Mouse (Mus musculus) limb, embryonic 11.5 days (tissue): ENCODE results near the gene Sphk2. TPM values are rescaled to one million over a fixed set of nuclear protein-coding genes. Genes with fewer than 3 reads are reported as not detected.
"Not testable (repeated sequence)": the region's sequence is repeated elsewhere in the genome, so short reads cannot be mapped to it uniquely, and the experiment has no call there.

Experiments used
- ATAC-seq: fragments of 200-750 bp; cut with Nextera tagmentation; 2 replicates; pipeline ENCODE4 v1.8.0; 2017; ENCODE audit warnings: low read depth; ENCODE audit not compliant: insufficient number of reproducible peaks, low FRiP score, low TSS enrichment
- DNase-seq: peaks from one replicate; pipeline ENCODE4 v3.0.0-alpha.2; 2015; ENCODE audit warnings: low spot score
- H3K27ac ChIP-seq: fragments of 300-500 bp; sonication (generic); replicated peaks from 2 replicates; pipeline ENCODE4 v1.5.1; 2014; ENCODE audit warnings: low read depth, mild to moderate bottlenecking, low read length
- H3K27me3 ChIP-seq: fragments of 300-500 bp; sonication (generic); 2 replicates; pipeline ENCODE4 v1.6.1; 2014; ENCODE audit warnings: mild to moderate bottlenecking, low read length, mixed read lengths; ENCODE audit not compliant: control insufficient read depth, insufficient read depth
- H3K36me3 ChIP-seq: fragments of 300-500 bp; sonication (generic); 2 replicates; pipeline ENCODE4 v1.6.1; 2014; ENCODE audit warnings: mild to moderate bottlenecking, low read length, moderate library complexity, mixed read lengths; ENCODE audit not compliant: control insufficient read depth, insufficient read depth
- H3K4me1 ChIP-seq: fragments of 300-500 bp; sonication (generic); 2 replicates; pipeline ENCODE4 v1.6.1; 2014; ENCODE audit warnings: low read length, mixed read lengths; ENCODE audit not compliant: control insufficient read depth, insufficient read depth
- H3K4me2 ChIP-seq: fragments of 300-500 bp; sonication (generic); 2 replicates; pipeline ENCODE4 v1.6.1; 2014; ENCODE audit warnings: low read depth, mild to moderate bottlenecking, moderate library complexity; ENCODE audit not compliant: severe bottlenecking
- H3K4me3 ChIP-seq: fragments of 300-500 bp; sonication (generic); 2 replicates; pipeline ENCODE4 v1.5.1; 2014; ENCODE audit warnings: low read depth, low read length
- H3K9ac ChIP-seq: fragments of 300-500 bp; sonication (generic); 2 replicates; pipeline ENCODE4 v1.6.1; 2014; ENCODE audit warnings: mild to moderate bottlenecking, low read length
- H3K9me3 ChIP-seq: fragments of 300-500 bp; sonication (generic); 2 replicates; pipeline ENCODE4 v1.6.1; 2016; ENCODE audit warnings: low read length; ENCODE audit not compliant: control insufficient read depth
- WGBS: fragments of 180-500 bp; shearing (Covaris S2); extraction: QIAGEN DNeasy Blood & Tissue Kit; methylation state at CpG from one replicate; pipeline ENCODE4 v1.1.7; 2014; 5-methylcytosine and 5-hydroxymethylcytosine counted together
- polyA plus RNA-seq: library from polyadenylated mRNA; unstranded; fragments of >200 nt; fragmentation: Nextera tagmentation; extraction: Ambion mirVana; gene quantifications from 2 replicates; pipeline ENCODE4 v1.2.1, GENCODE M21; 2014

Sphk2 gene
- polyA plus RNA-seq, 1 experiment from 2014 or later: 28.4 TPM

DNA sequence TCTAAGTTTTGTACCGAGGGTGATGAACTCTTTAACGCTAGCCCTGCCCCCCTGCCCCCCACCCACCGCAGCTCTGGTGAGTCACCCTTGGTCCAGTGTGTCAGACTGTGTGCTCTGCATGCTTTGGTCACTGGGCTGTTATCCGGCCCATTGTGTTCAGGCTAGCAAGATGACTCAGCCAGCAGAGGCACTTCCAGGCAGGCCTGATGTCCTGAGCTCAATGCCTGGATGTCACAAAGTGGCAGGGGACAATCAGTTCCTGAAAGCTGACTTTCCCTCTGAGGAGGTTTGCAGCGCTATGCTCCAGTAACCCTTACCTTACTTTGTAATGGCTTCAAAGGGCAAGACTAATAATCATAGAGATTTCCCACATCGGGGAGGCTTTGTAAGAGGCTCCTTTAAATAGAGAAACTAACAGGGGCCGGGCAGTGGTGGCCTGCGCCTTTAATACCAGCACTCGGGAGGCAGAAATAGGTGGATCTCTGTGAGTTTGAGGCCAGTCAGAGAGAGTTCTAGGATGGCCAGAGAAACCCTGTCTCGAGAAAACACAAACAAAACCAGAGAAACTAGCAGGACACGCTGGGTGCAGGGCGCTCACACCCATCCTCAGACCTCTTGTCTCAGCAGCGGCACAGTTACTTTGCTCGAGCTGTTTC, 37.7 kb downstream of the Sphk2 start:
- Histone ChIP-seq H3K4me2 (no peak overlapping the region), H3K4me3 (no peak overlapping the region), H3K36me3 (no peaks in the 10 kb centered on the region), H3K27me3 (no peaks in the 10 kb centered on the region), H3K4me1 (no peaks in the 10 kb centered on the region), H3K27ac (no peak overlapping the region), H3K9me3 (no peaks in the 10 kb centered on the region), H3K9ac (no peak overlapping the region)
- no peak for DNase-seq
- WGBS: 81% methylated on average over 14 of the region's 14 CpGs
- no peak for ATAC-seq

GRCm38 (mm10) chr7:45678513-45678912, 39.3 kb downstream of the Sphk2 start:
- no peak for DNase-seq
- Histone ChIP-seq H3K36me3 (no peaks in the 10 kb centered on the region), H3K9ac (no peak overlapping the region), H3K4me2 (no peak overlapping the region), H3K4me1 (no peaks in the 10 kb centered on the region), H3K4me3 (no peak overlapping the region), H3K27ac (no peak overlapping the region), H3K9me3 (no peaks in the 10 kb centered on the region), H3K27me3 (no peaks in the 10 kb centered on the region)
- 93% methylated on average over 14 of the region's 14 CpGs for WGBS
- no peak for ATAC-seq

- Histone ChIP-seq H3K27me3 (no peaks in the 10 kb centered on the region), H3K4me3 (no peak overlapping the region), H3K36me3 (no peaks in the 10 kb centered on the region), H3K4me1 (no peaks in the 10 kb centered on the region), H3K9me3 (no peaks in the 10 kb centered on the region), H3K9ac (no peak overlapping the region), H3K27ac (no peak overlapping the region), H3K4me2 (no peak overlapping the region)
- ATAC-seq (no peak), DNase-seq (no peak)
- WGBS: 77% methylated on average over 7 of the region's 7 CpGs
Measured at GRCm38 (mm10) chr7:45677627-45678295, 40.0 kb downstream of the Sphk2 start.

- DNase-seq (no peak), ATAC-seq (no peak)
- 96% methylated on average over 9 of the region's 9 CpGs for WGBS
- no peak overlapping the region for H3K27ac ChIP-seq
- H3K27me3 ChIP-seq: no peaks in the 10 kb centered on the region
- H3K36me3 ChIP-seq: no peaks in the 10 kb centered on the region
- H3K4me1 ChIP-seq: no peaks in the 10 kb centered on the region
- no peak overlapping the region for H3K4me3 ChIP-seq
- no peak overlapping the region for H3K4me2 ChIP-seq
- no peaks in the 10 kb centered on the region for H3K9me3 ChIP-seq
- no peak overlapping the region for H3K9ac ChIP-seq
Measured at GRCm38 (mm10) chr7:45668921-45669320, 48.9 kb downstream of the Sphk2 start.

GRCm38 (mm10) chr7:45667761-45668160, 50.0 kb downstream of the Sphk2 start:
- DNase-seq: no peak
- Histone ChIP-seq H3K27ac (no peak overlapping the region), H3K36me3 (no peaks in the 10 kb centered on the region), H3K9ac (no peak overlapping the region), H3K27me3 (no peaks in the 10 kb centered on the region), H3K9me3 (no peaks in the 10 kb centered on the region), H3K4me1 (no peaks in the 10 kb centered on the region), H3K4me2 (no peak overlapping the region), H3K4me3 (no peak overlapping the region)
- 79% methylated on average over 14 of the region's 14 CpGs for WGBS
- no peak for ATAC-seq

- H3K9me3 ChIP-seq: no peaks in the 10 kb centered on the region
- DNase-seq (no peak), ATAC-seq (no peak)
- 84% methylated on average over 7 of the region's 7 CpGs for WGBS
- H3K4me1 ChIP-seq: no peaks in the 10 kb centered on the region
- H3K27me3 ChIP-seq: no peaks in the 10 kb centered on the region
- no peak within 1 kb of the TSS for H3K4me2 ChIP-seq
- H3K36me3 ChIP-seq: no peaks in the 10 kb centered on the region
- H3K27ac ChIP-seq: no peak within 1 kb of the TSS
- H3K9ac ChIP-seq: no peak within 1 kb of the TSS
- no peak within 1 kb of the TSS for H3K4me3 ChIP-seq
Measured at GRCm38 (mm10) chr7:45666161-45666560, 51.6 kb downstream of the Sphk2 start, which contains the start of gene Fut2. TSS of gene Fut2 (minus strand) at chr7:45666394.

DNA sequence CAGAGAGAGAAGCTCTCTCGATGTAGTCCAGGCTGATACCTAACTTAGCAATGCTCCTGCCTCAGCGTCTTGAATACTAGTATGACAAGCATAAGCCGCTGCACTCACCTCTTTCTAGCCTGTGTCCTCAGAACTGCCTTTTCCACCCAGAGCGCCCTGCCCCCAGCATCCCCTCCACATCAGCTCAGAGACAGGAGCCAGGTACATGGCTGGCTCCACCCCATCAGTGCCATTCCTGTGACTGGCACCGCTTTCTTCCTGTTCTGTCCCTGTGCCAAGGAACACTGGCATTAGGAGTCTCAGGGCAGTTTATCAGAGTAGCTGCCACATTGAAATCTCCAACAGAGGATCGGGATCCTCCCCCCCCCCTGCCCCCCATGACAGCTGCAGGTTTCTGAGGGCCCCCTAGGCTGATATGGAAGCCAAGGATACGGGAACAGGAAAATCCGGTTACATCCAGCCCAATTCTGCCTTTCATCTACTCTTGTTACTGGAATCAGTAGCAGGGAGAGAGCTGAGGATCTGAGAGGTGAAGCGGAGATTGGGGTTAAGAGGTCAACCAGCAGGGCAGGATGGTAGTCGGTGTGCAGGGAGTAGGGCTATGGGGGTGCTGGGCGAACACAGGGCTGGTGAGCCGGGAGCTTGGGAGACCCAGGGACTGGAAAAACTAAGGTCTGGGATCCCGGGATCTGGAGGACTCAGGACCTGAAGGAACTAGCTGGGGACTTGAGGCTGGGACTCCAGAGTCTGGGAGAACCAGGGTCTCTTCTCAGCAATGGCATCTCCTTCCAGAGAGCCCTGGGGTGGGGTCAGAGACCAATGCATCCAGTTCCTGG, 52.3 kb downstream of the Sphk2 start:
- DNase-seq (no peak), ATAC-seq (no peak)
- H3K27me3 ChIP-seq: no peaks in the 10 kb centered on the region
- H3K9me3 ChIP-seq: no peaks in the 10 kb centered on the region
- no peak overlapping the region for H3K27ac ChIP-seq
- H3K4me2 ChIP-seq: no peak overlapping the region
- no peaks in the 10 kb centered on the region for H3K4me1 ChIP-seq
- 47% methylated on average over 13 of the region's 13 CpGs for WGBS
- no peak overlapping the region for H3K9ac ChIP-seq
- H3K36me3 ChIP-seq: no peaks in the 10 kb centered on the region
- no peak overlapping the region for H3K4me3 ChIP-seq

DNA sequence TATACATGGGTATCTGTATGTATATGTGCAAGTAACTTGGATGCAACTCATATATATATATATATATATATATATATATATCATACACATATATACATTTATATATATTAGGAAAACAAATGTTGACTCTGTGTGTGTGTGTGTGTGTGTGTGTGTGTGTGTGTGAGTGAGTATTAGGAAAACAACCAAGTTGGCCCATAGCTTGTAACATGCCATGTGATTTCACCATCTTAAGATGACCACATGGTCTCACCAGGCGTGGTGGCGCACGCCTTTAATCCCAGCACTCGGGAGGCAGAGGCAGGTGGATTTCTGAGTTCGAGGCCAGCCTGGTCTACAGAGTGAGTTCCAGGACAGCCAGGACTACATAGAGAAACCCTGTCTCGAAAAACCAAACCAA, 56.1 kb downstream of the Sphk2 start:
- not testable (repeated sequence) for H3K27me3 ChIP-seq, H3K36me3 ChIP-seq, H3K9ac ChIP-seq, ATAC-seq, H3K4me2 ChIP-seq, H3K27ac ChIP-seq, H3K4me3 ChIP-seq, DNase-seq, H3K4me1 ChIP-seq, H3K9me3 ChIP-seq
- WGBS: 85% methylated on average over 6 of the region's 6 CpGs
